Mouse (Mus musculus): ENCODE data around the gene Has3.

DNA sequence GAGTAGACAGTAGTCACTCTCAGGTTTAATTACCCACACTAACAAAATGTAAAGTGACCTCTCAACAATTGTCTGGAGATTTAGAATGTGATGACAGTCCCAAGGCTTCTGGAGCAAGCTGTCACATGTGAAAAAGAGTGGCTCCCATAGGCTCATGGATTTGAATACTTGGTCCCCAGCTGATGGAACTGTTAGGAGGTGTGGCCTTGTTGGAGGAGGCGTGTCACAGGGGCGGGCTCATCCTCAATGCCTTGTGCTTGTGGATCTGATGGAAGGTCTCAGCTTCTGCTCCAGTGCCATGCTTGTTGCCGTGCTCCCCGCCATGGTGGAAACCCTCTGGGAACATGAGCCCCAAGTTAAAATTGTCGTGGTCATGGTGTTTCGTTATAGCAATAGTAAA lies 41.1 kb upstream of the Has3 start:
- TF ChIP-seq GATA1 (IDR thresholded peaks at IDR 0.05; ENCODE audit: low read length) (no peak), TAL1 (IDR thresholded peaks at IDR 0.05; ENCODE audit: low read length) (no peak)
